Mouse (Mus musculus): ENCODE measurements at regions not wholly inside any gene's neighbourhood (a gene's known extent, or its start where the extent isn't known, plus 50 kb on each side); places are given as distances from the start of the nearest gene placed in this dataset.

DNA sequence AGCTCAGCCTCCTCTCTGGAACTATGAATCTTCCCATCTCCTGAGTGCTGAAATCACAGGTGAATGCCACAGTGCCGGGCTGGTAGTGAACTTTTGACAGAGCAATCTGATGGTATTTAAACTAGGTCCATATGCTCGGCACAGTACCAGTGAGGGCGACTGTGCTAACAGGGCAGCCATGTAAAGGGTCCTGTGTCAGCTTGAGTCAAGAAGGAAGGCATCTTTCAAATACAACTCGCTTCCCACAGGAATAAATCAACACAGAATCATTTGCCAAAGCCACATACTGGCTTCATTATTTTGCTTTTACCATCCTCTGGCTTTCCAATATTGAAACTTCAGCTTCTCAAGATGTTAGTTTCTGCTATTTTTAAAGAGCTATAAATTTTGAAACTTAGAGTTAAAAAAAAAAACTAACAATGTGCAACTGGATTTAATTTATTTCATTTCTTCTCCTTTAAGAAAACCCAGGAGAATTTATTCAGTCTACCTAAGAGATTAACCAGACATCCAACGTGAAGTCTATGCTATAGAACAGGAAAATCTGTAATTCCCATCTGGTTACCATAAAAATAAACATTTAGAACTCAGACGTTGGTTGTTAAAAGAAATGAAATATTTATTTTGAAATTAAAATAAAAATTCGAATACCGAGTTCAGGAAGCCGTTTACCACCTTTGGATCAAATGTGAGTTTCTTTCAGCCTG is 108.8 kb upstream of the Spin1 start:
- TF ChIP-seq POLR2A (IDR thresholded peaks at IDR 0.05; ENCODE audit: low read depth, low read length), result no peak
- TF ChIP-seq CTCF (IDR thresholded peaks at IDR 0.05; ENCODE audit: borderline replicate concordance, insufficient read depth, low read length), result no peak
